Mouse (Mus musculus): ENCODE results near the gene Raly.

DNA sequence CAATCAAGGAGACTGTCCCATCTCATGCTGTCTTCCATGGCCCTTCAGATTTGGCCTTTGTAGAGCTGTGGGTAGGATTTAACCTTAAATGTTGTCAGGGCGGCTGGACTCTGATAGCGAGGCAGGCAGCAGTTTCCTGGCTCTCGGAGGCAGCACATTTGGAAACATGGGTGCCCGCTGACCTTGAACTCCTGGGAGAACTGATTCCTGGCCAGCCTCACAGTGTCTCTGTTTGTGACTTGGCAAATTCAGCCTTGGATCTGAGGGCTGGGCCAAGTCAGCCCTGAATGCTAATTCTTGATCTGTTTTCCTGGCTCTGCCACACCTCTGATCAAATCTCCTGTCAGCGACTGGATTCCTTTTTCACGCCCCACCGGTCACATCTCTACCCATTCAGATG lies 14.4 kb upstream of the Raly start:
- TF ChIP-seq CTCF (IDR thresholded peaks at IDR 0.05; ENCODE audit: low read depth) = no peak
- no peak for TF ChIP-seq EP300 (IDR thresholded peaks at IDR 0.05; ENCODE audit: low read depth)
